Mouse (Mus musculus) cerebral cortex, adult 2 months (tissue): Measurements from ENCODE around the gene Ndufa4.

Experiments used
- WGBS: fragments of 180-500 bp; shearing (Covaris S2); methylation state at CpG from one replicate; pipeline ENCODE4 v1.1.7; 2018; 5-methylcytosine and 5-hydroxymethylcytosine counted together

The Ndufa4 gene

DNA sequence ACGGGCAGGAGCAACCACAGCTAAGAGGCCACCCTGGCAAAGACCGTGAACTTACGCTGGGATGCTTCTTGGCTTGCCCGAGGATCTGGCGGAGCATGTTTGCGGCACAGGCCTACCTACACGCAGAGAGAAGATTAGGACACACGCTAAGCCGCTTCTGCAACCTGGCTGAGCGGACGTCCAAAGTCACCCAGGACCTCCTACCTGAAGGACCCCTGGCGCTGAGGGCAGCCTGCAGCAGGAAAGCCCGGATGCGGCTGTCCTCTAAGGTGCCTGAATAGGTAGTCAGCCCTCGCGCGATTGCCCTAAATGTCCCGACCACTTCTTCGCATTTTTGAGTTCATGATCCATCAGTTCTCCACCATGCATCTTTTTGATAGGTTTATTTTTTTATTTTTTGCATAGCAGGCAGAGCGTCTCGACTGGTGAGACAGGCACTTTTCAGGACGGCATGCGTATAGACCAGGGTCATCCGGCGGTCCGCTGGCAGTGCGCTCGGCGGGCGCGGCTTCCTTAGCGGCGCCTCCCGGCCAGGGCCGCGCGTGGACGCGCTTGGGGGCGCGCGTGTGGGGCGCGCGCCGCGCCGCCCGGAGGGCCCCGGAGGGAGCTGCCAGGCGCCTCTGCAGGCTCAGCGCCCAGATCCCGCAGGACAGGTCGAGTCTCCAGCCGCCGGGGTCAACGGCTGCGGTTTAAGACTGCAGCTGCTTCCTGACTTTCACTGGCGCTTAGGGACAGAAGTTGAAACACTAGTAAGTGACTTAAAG is at the start of gene Ndufa4, which contains the start of gene Phf14:
Ndufa4 (minus strand) TSS at position 229 of the 764 bp plus-strand sequence.
Phf14 (plus strand) TSS at position 541 of the 764 bp plus-strand sequence.
- under 1% methylated on average over 59 of the region's 59 CpGs for WGBS

DNA sequence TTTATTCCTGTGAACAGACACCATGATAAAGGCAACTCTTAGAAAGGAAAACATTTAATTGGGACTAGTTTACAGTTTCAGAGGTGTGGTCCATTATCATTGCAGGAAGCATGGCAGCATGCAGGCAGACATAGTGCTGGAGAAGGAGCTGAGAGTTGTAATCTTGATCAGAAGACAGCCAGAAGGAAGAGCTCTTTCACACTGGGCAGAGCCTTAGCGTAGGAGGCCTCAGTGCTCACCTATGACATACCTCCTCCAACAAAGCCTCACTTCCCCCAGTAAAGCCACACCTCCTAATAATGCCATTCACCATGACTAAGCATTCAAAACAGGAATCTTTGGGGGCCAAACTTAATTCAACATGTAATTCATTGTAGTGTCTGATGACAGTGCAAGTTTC is 40.8 kb upstream of the Ndufa4 start:
- 92% methylated on average over 1 of the region's 1 CpGs for whole genome bisulfite sequencing

DNA sequence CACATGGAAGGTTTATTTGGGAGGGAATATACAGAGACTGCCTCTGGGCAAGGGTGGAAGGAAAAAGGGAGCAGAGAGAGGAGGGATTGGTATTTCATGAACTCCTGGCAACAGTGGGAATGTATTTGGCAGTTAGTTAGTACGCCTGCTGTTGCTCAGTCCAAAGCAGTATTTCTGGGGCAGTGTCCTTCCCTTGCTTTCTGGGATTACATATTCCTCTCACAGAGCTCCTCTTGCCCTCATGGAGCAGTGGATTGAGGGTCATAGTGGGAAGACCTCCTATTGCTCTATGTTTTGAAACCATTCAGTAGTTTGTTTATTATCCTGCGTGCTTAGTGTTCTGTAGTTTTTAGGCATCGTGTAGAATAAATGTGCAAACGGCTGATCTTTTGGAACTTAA is 34.8 kb upstream of the Ndufa4 start:
- 74% methylated on average over 4 of the region's 4 CpGs for WGBS

DNA sequence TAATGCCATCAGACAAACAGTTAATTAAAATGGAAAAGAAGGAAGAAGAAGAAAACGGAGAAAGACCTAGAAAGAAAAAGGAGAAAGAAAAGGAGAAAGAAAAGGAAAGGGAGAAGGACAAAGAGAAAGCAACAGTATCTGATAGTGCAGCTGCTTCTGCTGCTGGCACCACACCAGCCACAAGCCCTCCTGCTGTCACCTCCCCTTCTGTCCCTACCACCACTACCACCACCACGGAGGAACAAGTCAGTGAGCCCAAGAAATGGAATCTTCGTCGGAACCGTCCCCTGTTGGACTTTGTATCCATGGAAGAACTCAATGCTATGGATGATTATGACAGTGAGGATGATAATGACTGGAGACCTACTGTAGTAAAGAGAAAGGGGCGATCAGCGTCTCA is 26.1 kb upstream of the Ndufa4 start:
- 92% methylated on average over 7 of the region's 7 CpGs for WGBS

DNA sequence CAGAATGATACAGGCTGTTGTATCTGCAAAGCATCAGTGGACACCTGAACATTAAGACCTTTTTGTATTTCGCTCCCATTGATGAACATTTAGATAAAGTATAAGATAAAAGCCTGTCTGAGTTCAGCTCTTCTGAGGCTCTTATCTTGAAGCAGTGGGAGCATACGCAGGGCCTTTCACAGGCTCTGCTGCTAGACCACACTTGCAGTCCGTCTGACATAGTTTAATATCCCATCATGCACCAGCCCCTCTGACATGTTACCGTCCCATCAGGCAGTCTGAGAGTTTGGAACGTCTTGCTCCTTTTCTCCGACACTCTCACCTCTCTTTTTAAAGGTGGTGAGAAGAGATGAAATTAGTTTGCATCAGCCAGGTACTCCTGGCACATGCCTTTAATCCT is 20.2 kb upstream of the Ndufa4 start:
- 71% methylated on average over 6 of the region's 6 CpGs for WGBS

DNA sequence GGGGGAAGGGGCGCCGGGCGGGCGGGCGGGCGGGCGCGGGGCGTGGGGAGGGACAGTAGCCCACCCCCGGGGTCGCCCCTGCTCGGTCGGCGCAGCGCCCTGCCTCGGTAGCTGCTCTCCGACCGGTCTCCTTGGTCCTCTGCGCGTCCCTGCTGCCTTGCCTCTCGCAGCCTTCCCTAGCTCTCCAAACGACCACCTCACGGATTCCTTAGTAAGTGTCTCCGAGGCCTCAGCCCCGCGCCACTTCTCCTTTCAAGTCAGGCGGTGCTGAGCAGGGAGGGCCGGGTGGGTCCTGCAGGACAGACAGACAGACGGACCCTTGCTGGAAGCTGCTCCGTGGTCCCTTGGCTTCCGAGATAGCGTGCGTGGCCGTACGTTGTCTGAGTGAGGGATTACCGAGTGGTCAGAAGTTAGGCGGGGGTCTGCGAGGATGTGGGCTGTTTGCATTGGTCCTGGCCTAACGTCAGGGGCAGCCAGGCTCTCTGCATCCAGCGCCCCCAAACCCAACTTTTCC is 18.8 kb upstream of the Ndufa4 start:
- under 1% methylated on average over 40 of the region's 40 CpGs for WGBS

DNA sequence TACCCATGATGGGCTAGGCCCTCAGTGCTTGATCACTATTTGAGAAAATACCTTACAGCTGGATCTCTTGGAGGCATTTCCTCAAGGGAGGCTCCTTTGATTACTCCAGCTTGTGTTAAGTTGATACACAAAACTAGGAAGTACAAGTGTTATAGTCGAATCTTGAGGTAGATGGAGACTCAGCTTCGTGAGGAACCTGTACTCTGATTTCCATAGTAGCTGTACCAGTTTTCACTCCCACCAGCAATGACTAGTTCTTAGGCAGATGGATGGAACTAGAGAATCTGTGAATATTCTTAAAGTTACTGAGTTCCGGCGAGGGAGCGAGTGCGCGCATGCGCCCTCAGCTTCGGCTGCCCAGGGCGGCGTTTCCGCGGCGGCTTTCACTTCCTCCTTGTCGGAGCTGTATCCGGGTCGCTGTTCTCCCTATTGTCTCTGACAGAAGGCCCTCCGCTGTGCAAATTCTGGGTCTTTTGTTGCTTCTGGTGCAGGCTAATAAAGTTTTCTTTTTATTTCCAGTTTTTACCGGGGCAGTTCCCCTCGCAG is 18.3 kb upstream of the Ndufa4 start:
- under 1% methylated on average over 20 of the region's 20 CpGs for WGBS

DNA sequence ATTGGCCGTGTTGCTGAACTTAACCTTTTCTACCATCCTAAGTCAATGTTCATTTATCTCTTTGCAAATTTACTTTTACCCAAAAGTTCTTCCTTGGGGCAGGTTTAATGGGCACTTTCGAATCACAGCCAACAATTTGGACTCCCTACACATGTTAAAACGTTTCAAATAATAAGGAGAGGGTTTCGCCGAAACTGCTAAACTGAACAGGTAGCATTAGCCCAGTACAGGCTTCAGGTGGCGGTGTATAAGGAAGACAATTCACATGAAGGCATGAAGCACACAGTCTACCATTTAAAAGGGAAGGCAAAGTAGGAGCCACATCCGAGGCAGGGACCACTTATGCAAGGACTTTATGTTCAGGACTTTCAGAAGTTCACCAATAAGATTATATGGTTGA is 873 bp upstream of the Ndufa4 start:
- 17% methylated on average over 7 of the region's 7 CpGs for WGBS

DNA sequence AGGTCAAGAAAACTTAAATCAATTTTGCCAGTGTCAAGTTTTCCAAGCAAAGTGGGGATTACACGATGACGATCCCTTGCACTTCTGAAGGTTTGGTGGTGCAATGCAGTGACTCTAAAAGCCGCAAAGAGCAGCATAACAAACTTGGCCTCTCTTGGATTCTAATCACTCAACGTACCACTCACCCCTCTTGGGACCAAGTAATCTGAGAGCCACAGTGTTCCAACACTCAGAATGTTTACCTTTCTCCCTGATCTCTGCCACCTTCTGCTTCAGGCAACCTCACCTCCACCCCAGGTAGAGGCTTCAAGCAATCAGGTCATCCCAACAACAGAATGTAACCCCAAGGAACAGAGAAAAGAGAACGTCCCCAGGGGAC is 418 bp downstream of the Ndufa4 start:
- under 1% methylated on average over 5 of the region's 5 CpGs for WGBS

DNA sequence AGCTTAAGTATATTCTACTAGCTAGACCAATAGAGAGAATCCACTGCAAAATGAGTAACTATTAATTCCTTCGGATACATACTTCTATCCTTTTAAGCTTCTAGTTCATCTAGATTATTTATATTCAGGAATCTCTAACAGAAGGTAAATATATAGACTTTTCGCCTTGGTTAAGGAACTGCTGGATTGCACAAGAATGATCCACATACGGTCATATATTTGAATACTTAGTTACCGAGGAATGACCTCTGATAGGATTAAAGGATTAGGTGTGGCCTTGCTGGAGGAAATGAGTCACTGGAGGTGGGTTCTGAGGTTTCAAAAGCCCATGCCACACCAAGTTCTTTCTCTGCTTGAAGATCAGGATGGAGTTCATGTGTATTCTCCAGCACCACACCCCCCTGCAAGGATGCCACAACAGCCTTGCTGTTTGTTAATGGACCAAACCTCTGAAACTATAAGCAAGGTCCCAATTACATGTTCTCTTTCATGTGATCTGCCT is 6.4 kb downstream of the Ndufa4 start:
- WGBS = 87% methylated on average over 4 of the region's 4 CpGs

DNA sequence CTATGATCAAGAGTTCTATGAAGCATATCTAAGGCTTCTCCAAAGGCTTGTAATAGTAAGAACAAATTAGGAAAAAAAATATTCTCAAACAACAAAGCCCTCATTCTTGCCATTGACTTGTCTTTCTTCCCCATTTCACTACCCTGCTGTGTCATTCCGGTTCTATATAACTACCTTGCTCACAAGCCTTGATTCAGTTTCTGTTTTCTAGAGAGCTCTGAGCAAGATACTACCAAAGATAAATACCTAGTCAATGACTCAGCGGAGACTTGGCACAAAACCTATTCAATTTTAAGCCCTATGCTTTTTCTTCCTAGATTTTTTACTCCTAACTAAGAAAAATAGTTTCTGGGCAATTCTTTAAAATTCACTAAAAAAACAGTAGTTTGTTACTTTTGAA is 31.9 kb downstream of the Ndufa4 start:
- no CpG with 5 or more reads among the region's 2 CpGs for WGBS
